Mouse (Mus musculus) forebrain, embryonic 13.5 days (tissue): ENCODE results near the gene Armc12. TPM values are rescaled to one million over a fixed set of nuclear protein-coding genes. Genes with fewer than 3 reads are reported as not detected.
A peak's percentile ranks its signal among the peaks of the same experiment; 100 is the strongest.

Source experiments
- ATAC-seq: fragments of 200-750 bp; cut with Nextera tagmentation; 2 replicates; pipeline ENCODE4 v1.8.0; 2017
- H3K27ac ChIP-seq: fragments of 300-500 bp; sonication (generic); 2 replicates; pipeline ENCODE4 v1.5.1; 2015; ENCODE audit warnings: inconsistent platforms, mild to moderate bottlenecking, moderate library complexity
- H3K27me3 ChIP-seq: fragments of 300-500 bp; sonication (generic); 2 replicates; pipeline ENCODE4 v1.6.1; 2015; ENCODE audit warnings: mild to moderate bottlenecking, inconsistent platforms
- H3K36me3 ChIP-seq: fragments of 300-500 bp; sonication (generic); 2 replicates; pipeline ENCODE4 v1.6.1; 2015; ENCODE audit warnings: mild to moderate bottlenecking, inconsistent platforms; ENCODE audit not compliant: poor library complexity, severe bottlenecking
- H3K4me1 ChIP-seq: fragments of 300-500 bp; sonication (generic); 2 replicates; pipeline ENCODE4 v1.6.1; 2015; ENCODE audit warnings: inconsistent platforms
- H3K4me2 ChIP-seq: fragments of 300-500 bp; sonication (generic); 2 replicates; pipeline ENCODE4 v1.6.1; 2015; ENCODE audit warnings: inconsistent platforms, mild to moderate bottlenecking, moderate library complexity
- H3K4me3 ChIP-seq: fragments of 300-500 bp; sonication (generic); 2 replicates; pipeline ENCODE4 v1.5.1; 2015; ENCODE audit warnings: mild to moderate bottlenecking, inconsistent platforms
- H3K9ac ChIP-seq: fragments of 300-500 bp; sonication (generic); 2 replicates; pipeline ENCODE4 v1.6.1; 2015; ENCODE audit warnings: mild to moderate bottlenecking, inconsistent platforms
- H3K9me3 ChIP-seq: fragments of 300-500 bp; sonication (generic); replicated peaks from 2 replicates; pipeline ENCODE4 v1.6.1; 2016; ENCODE audit warnings: inconsistent platforms
- WGBS: fragments of 180-500 bp; shearing (Covaris S2); methylation state at CpG from one replicate; pipeline ENCODE4 v1.1.7; 2015; 5-methylcytosine and 5-hydroxymethylcytosine counted together
- polyA plus RNA-seq: library from polyadenylated mRNA; unstranded; fragments of >200 nt; fragmentation: Nextera tagmentation; extraction: Ambion mirVana; gene quantifications from 2 replicates; pipeline ENCODE4 v1.2.1, GENCODE M21; 2015

Gene Armc12
- polyA plus RNA-seq, 1 experiment from 2014 or later, result not detected

DNA sequence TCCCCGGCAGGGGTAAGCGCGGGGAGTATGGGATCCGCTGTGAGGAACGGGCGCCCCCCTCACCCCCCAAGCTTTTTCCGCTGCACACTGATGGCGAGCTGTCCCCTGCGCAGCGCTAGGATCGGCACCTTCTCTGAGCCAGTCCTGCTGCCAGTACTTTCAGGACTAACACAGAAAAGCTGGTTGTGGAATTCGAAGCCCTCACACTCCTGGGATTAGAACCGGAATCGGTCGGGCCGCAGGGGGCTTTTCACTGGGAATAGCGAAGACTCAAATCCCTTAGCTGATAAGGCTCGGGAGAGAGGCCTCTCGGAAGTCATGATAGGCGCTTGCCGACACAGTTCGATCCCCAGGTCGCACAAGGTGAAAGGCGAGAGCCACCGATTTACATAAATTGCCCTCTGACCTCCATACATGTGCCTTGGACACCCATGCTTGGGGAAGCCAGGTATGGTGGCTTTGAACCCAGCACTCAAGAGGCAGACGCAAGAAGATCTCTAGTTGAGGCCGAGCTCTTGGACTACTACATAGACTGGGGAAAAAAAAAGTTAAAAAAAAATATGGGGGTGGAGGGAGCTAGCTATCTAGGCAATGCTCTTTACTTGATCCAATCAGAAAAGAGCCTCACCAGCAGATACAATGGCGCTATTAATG lies 7.1 kb upstream of the Armc12 start:
- no peak for ATAC-seq
- peak overlapping the region; percentile 83; the same call in 1 of the 2 replicates for H3K27ac ChIP-seq

DNA sequence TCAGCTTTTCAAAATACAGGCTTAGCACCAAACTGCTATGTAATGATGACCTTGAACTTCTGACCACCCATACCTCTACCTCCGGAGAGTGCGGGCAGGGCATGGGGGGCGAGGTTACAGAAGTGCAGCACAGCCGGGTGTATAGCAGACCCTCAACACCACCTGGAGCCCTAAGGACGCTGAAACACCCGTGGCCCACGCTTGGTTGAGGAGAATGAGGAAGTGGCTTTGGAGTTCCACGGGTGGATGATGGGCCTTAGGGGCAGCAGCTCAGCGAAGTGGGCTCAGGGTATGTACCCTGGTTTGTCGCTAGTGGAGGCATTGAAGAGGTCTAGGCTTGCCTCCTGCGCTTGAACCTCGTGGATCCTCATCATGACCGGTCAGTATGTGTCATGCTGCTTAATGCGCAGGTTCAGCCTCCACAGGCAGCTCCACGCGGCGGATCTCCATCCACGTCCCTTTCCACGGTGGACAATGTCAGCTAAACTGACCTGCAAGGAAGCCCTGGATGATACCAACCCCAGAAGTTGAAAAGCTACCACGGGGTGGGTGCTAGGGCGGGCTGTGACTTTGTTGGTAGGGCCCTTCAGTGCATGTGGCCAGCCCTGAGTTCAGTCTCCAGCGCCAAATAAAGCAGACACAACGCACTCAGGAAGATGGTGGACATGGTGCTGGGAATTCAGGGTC lies 6.5 kb upstream of the Armc12 start:
- Histone ChIP-seq H3K36me3 (no peaks in the 10 kb centered on the region), H3K9ac (no peak overlapping the region), H3K4me1 (peaks cover 21% of the 10 kb centered on the region), H3K9me3 (no peaks in the 10 kb centered on the region), H3K4me2 (peak overlapping the region; percentile 89; the same call in 1 of the 2 replicates), H3K27me3 (peaks cover 23% of the 10 kb centered on the region), H3K27ac (no peak overlapping the region), H3K4me3 (no peak overlapping the region)
- 91% methylated on average over 23 of the region's 23 CpGs for WGBS
- ATAC-seq, result no peak

More for the DNA sequence above, 7.1 kb upstream of the Armc12 start:
- Histone ChIP-seq H3K27me3 (peaks cover 23% of the 10 kb centered on the region), H3K4me2 (peak overlapping the region; percentile 89), H3K36me3 (no peaks in the 10 kb centered on the region), H3K4me1 (peaks cover 28% of the 10 kb centered on the region), H3K9ac (peak overlapping the region; percentile 82), H3K4me3 (peak overlapping the region; percentile 77), H3K9me3 (no peaks in the 10 kb centered on the region)
- 7% methylated on average over 28 of the region's 28 CpGs for WGBS

DNA sequence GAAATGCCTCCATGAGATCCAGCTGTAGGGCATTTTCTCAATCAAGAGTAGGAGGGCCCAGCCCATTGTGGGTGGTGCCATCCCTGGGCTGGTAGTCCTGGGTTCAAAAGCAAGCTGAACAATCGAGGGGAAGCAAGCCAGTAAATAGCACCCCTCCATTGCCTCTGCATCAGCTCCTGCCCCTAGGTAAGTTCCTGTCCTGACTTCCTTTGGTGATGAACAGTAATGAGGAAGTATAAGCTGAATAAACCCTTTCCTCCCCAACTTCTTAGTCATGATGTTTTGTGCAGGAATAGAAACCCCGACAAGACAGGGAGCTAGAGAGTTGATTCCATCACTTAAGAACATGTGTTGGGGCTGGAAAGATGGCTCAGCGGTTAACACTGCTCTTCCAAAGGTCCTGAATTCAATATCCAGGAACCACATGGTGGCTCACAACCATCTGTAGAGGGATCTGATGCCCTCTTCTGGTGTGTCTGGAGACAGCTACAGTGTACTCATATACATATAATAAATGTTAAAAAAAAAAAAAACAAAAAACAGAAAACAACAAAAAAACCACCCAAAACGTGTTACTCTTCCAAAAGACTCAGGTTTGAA lies 5.7 kb upstream of the Armc12 start:
- Histone ChIP-seq H3K9me3 (no peaks in the 10 kb centered on the region), H3K27ac (no peak overlapping the region), H3K4me3 (no peak overlapping the region), H3K36me3 (no peaks in the 10 kb centered on the region), H3K4me1 (peaks cover 21% of the 10 kb centered on the region), H3K4me2 (no peak overlapping the region), H3K27me3 (peaks cover 23% of the 10 kb centered on the region), H3K9ac (no peak overlapping the region)
- ATAC-seq, result no peak
- whole genome bisulfite sequencing, result 76% methylated on average over 4 of the region's 4 CpGs

DNA sequence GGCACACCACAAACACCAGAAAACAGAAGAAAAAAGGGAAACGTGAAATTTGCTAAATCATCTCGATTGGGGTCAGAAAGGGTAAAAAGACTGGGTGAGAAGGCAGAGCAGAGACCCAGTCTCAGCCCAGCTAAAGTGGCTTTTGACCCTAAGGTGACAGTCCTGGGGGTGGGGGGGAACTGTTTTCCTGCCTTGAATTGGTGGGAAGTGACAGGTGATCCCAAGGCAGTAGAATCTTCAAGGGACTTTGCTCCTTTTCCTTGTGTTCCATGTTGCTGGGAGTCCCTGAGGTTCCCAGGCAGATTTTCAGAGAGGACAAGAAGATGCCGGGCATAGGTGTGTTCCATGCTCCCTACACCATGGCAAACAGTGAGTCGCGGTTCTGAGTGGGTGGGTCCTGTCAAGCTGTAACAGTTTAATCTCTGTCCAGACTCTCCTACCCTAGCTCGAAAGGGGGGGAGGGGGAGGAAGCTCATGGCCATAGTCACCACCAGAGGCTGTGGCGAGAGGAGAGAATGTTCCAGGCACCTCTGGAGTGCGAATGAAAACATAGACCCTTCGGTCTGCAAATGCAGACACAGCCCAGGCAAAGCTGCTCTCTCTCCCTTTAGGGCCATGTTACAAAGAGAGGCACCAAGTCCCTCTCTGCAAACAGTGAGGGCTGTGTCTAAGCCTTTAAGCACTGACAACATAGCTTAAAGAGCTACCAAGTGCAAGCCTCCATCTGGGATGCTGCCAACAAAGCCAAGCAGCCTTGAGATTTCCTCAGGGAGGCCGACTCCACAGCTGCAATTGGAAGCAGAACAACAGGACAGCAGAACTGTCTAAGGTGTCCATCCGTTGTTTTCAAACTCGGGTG lies 3.2 kb upstream of the Armc12 start:
- Histone ChIP-seq H3K27me3 (peaks cover 22% of the 10 kb centered on the region), H3K4me1 (peaks cover 20% of the 10 kb centered on the region), H3K9me3 (no peaks in the 10 kb centered on the region), H3K27ac (no peak overlapping the region), H3K4me2 (peak overlapping the region; percentile 30), H3K4me3 (no peak overlapping the region), H3K9ac (0 out of 2 replicates have a peak overlapping the region, but pooled peaks have one; percentile 31), H3K36me3 (no peaks in the 10 kb centered on the region)
- 49% methylated on average over 12 of the region's 12 CpGs for WGBS
- ATAC-seq, result no peak

DNA sequence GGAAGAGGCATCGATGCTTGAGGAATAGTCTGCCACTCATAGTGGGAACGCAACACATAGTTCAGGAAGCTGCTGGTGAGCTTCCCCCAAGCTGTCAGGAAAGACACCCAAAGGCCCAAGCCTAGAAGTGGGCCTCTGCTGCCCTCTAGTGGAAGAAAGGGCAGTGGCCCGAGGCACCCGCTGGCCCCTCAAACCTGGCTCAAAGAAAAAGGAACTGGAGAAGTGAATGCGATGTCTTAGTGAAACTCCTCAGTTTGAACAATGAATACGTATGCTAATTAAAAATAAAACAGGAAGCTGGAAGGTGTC lies 2.6 kb upstream of the Armc12 start:
- Histone ChIP-seq H3K9ac (0 out of 2 replicates have a peak overlapping the region, but pooled peaks have one; percentile 31), H3K36me3 (no peaks in the 10 kb centered on the region), H3K9me3 (no peaks in the 10 kb centered on the region), H3K4me1 (peaks cover 20% of the 10 kb centered on the region; the same call in 1 of the 2 replicates), H3K27me3 (peaks cover 22% of the 10 kb centered on the region), H3K27ac (no peak overlapping the region), H3K4me3 (no peak overlapping the region), H3K4me2 (peak overlapping the region; percentile 30)
- peak; percentile 68; the same call in 1 of the 2 replicates for ATAC-seq
- 2% methylated on average over 6 of the region's 6 CpGs for WGBS

DNA sequence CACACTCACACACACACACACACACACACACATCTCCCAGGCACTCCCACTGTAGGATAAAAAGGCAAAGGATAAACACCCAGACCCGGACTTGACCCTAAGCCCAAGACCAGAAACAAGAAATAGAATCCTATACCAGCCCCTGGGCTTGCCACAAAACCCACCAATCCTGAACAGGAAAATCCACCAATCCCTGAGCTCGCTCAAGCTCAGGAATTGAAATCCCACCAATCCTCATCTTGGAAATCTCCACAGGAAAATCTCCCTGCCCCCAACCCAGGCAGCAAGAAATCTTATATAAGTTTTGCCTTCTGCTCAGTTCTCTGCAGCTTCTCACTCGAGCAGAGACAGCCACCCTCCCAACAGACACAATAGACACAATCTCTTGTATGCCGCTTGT lies 1.5 kb upstream of the Armc12 start:
- peaks cover 18% of the 10 kb centered on the region for H3K27me3 ChIP-seq
- no peak overlapping the region for H3K4me2 ChIP-seq
- H3K9me3 ChIP-seq, result no peaks in the 10 kb centered on the region
- H3K4me1 ChIP-seq, result peaks cover 12% of the 10 kb centered on the region; the same call in 1 of the 2 replicates
- H3K27ac ChIP-seq, result no peak overlapping the region
- no peak overlapping the region for H3K4me3 ChIP-seq
- no peak overlapping the region for H3K9ac ChIP-seq
- ATAC-seq, result no peak
- 77% methylated on average over 4 of the region's 4 CpGs for WGBS
- no peaks in the 10 kb centered on the region for H3K36me3 ChIP-seq

DNA sequence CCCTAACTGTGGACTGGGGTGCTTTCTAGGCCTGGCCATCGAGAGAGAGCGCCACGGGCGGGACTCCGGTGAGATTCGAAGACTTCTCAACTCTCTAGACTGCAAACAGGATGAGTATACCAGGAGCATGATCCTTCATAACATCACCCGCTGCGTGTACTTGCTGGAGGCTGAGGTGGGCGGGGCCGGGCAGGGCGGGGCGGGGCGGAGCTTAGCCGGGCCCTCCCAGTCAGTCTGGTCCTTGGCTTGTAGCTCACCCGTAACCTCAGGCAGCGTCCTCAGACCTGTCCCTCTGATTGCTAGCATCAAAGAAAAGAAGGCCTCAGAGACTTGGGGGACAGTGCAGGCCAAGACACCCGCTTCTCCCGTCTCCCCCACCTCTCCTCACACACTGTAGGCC lies 1.3 kb downstream of the Armc12 start:
- WGBS, result 14% methylated on average over 17 of the region's 18 CpGs
- Histone ChIP-seq H3K9me3 (no peaks in the 10 kb centered on the region), H3K4me2 (peak overlapping the region; percentile 25; the same call in 1 of the 2 replicates), H3K27me3 (peaks cover 7% of the 10 kb centered on the region), H3K9ac (no peak overlapping the region), H3K27ac (no peak overlapping the region), H3K36me3 (no peaks in the 10 kb centered on the region), H3K4me3 (no peak overlapping the region), H3K4me1 (peaks cover 12% of the 10 kb centered on the region; the same call in 1 of the 2 replicates)
- ATAC-seq, result no peak

DNA sequence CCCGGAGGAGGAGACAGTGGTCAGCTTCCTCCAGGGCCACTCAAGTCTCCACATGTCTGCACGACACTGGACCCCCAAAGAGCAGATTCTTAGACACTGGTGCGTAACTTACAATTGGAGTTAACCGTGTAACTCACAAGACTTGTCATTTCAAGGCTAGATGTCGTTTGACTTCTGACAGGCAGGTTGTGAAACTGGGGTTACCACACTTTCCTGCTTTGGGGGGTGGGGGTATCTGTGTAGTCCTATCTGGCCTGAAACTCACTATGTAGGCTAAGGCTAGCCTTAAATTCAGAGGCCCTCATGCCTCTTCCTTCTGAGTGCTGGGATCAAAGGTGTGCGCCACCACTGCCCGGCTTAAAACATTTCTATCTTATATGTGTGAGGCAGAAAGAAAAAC lies 2.0 kb downstream of the Armc12 start:
- no peak for ATAC-seq
- Histone ChIP-seq H3K4me1 (peaks cover 11% of the 10 kb centered on the region; the same call in 1 of the 2 replicates), H3K36me3 (no peaks in the 10 kb centered on the region), H3K9ac (no peak overlapping the region), H3K27ac (no peak overlapping the region), H3K9me3 (no peaks in the 10 kb centered on the region), H3K4me2 (no peak overlapping the region), H3K27me3 (peaks cover 8% of the 10 kb centered on the region), H3K4me3 (no peak overlapping the region)
- WGBS, result 85% methylated on average over 7 of the region's 7 CpGs

DNA sequence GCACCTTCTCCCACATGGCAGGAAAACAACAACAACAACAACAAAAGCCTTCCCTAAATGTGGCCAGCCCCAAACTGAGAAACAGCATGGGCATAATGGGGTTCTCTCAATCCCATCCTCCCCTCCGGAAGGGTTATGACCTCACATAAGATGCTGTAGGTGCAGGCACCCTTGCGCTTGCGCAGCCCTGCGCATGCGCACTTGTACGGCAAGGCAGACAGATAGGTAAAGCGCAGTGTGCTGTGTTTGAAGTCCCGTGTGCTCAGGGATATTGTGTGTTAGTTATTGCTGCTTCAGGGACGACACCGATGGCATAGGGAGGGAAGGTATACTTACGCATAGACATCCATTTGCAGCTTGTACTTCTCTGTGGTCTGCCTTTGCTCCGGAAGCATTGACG lies 2.7 kb downstream of the Armc12 start:
- Histone ChIP-seq H3K9ac (no peak overlapping the region), H3K4me1 (peaks cover 6% of the 10 kb centered on the region; the same call in 1 of the 2 replicates), H3K27ac (no peak overlapping the region), H3K4me3 (no peak overlapping the region), H3K36me3 (no peaks in the 10 kb centered on the region), H3K4me2 (no peak overlapping the region), H3K9me3 (no peaks in the 10 kb centered on the region; the same call in 1 of the 2 replicates), H3K27me3 (peaks cover 10% of the 10 kb centered on the region)
- no peak for ATAC-seq
- WGBS, result 94% methylated on average over 13 of the region's 13 CpGs

DNA sequence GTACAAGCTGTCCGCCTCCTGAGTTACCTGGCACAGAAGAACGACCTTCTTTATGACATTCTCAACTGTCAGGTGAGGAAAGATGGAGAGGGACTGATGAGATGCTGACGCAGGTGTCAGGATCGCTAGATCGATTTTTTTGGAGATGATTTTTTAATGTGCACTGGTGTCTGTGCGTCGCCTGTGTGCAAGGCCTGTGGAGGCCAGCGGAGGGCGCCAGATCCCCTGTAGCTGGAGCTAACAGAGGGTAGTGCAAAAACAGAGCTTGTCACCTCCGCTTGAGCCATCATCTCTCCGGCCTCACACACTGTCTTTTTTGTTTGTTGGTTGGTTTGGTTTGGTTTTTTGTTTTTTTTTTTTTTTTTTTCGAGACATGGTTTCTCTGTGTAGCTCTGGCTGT lies 7.3 kb downstream of the Armc12 start:
- Histone ChIP-seq H3K4me1 (no peaks in the 10 kb centered on the region), H3K36me3 (no peaks in the 10 kb centered on the region), H3K4me3 (no peak overlapping the region), H3K27me3 (0 out of 2 replicates have a peak, but pooled peaks cover 3% of the 10 kb centered on the region), H3K4me2 (no peak overlapping the region), H3K27ac (no peak overlapping the region), H3K9ac (no peak overlapping the region), H3K9me3 (peaks cover 13% of the 10 kb centered on the region)
- WGBS, result 50% methylated on average over 12 of the region's 12 CpGs
- ATAC-seq, result no peak

DNA sequence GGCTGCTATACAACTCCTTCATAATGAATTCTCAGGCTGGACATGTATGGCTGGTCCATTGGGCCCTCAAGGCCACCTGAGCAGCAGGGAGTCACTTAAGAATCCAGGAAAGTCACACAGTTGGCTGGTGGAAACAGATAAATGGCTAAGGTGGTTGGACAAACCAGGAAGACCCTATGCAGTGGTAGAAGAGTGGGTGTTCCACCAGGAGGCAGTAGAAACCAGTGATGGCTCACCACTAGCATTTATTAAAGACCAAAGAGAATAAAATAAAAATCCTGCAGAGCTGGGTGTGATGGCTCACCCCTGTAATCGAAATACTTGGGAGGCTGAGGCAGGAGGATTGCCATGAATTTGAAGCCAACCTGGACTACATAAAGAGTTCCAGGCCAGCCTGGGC lies 16.3 kb downstream of the Armc12 start:
- Histone ChIP-seq H3K27ac (no peak overlapping the region), H3K9me3 (peaks cover 1% of the 10 kb centered on the region), H3K4me2 (no peak overlapping the region), H3K36me3 (no peaks in the 10 kb centered on the region), H3K4me3 (no peak overlapping the region), H3K27me3 (no peaks in the 10 kb centered on the region), H3K4me1 (no peaks in the 10 kb centered on the region), H3K9ac (no peak overlapping the region)
- WGBS, result 87% methylated on average over 1 of the region's 1 CpGs
- no peak for ATAC-seq
